Mouse (Mus musculus): Measurements from ENCODE around the gene Olfr1192-ps1.
"Not testable (repeated sequence)": the region's sequence is repeated elsewhere in the genome, so short reads cannot be mapped to it uniquely, and the experiment has no call there.

Olfr1192-ps1 gene

GRCm38 (mm10) chr2:88648209-88648608, at the start of gene Olfr1192-ps1:
Olfr1192-ps1 (plus strand) TSS chr2:88648509.
- no peak for DNase-seq

- not testable (repeated sequence) for DNase-seq
These were observed 8.1 kb upstream of the Olfr1192-ps1 start, which contains the start of gene Olfr1191-ps1 for GRCm38 (mm10) chr2:88640242-88640641. Olfr1191-ps1 (plus strand) TSS chr2:88640542.

- DNase-seq: not testable (repeated sequence)
These were observed 27.0 kb downstream of the Olfr1192-ps1 start, which contains the start of gene Olfr1193 for GRCm38 (mm10) chr2:88675328-88675727. Olfr1193 (plus strand) TSS chr2:88675628.

GRCm38 (mm10) chr2:88689087-88689486, 40.8 kb downstream of the Olfr1192-ps1 start, which contains the start of gene Olfr1195:
Olfr1195 (minus strand) TSS chr2:88689187.
- DNase-seq: no peak

- no peak for DNase-seq
These were observed 56.2 kb downstream of the Olfr1192-ps1 start, which contains the start of gene Olfr1196 for GRCm38 (mm10) chr2:88704497-88704896. Olfr1196 (minus strand) TSS chr2:88704597.

Measured in thymus, postnatal 25 days (tissue).